Mouse (Mus musculus): ENCODE data around the gene Kcnq5. TPM values are rescaled to one million over a fixed set of nuclear protein-coding genes. Genes with fewer than 3 reads are reported as not detected.

Gene Kcnq5
- polyA plus RNA-seq, 1 experiment, result 0.10 TPM

- TF ChIP-seq FLI1 (IDR thresholded peaks at IDR 0.05; ENCODE audit: low read length), result no peak
- TF ChIP-seq GATA1 (IDR thresholded peaks at IDR 0.05; ENCODE audit: borderline replicate concordance, low read length), result no peak
- H3K27me3 ChIP-seq (replicated peaks), result no peaks in the 10 kb centered on the region
- H3K4me1 ChIP-seq, result no peaks in the 10 kb centered on the region
- no peak overlapping the region for H3K4me3 ChIP-seq (replicated peaks)
- H3K36me3 ChIP-seq (replicated peaks; ENCODE audit: low read length), result no peaks in the 10 kb centered on the region
- no peaks in the 10 kb centered on the region for H3K9me3 ChIP-seq
Observed at GRCm38 (mm10) chr1:21521475-21521874, 440.3 kb downstream of the Kcnq5 start.

- Histone ChIP-seq H3K4me1 (no peaks in the 10 kb centered on the region), H3K9me3 (no peaks in the 10 kb centered on the region), H3K4me3 (replicated peaks) (no peak overlapping the region), H3K27me3 (replicated peaks) (no peaks in the 10 kb centered on the region), H3K36me3 (replicated peaks; ENCODE audit: low read length) (no peaks in the 10 kb centered on the region)
- no peak for TF ChIP-seq FLI1 (IDR thresholded peaks at IDR 0.05; ENCODE audit: low read length)
- TF ChIP-seq GATA1 (IDR thresholded peaks at IDR 0.05; ENCODE audit: borderline replicate concordance, low read length), result no peak
Observed at GRCm38 (mm10) chr1:21520116-21520645, 441.6 kb downstream of the Kcnq5 start.

- TF ChIP-seq GATA1 (IDR thresholded peaks at IDR 0.05; ENCODE audit: borderline replicate concordance, low read length), result no peak
- TF ChIP-seq FLI1 (IDR thresholded peaks at IDR 0.05; ENCODE audit: low read length), result no peak
Observed at GRCm38 (mm10) chr1:21506665-21507064, 455.1 kb downstream of the Kcnq5 start.

GRCm38 (mm10) chr1:21499815-21500534 is 461.8 kb downstream of the Kcnq5 start:
- Histone ChIP-seq H3K9me3 (no peaks in the 10 kb centered on the region), H3K27me3 (replicated peaks) (no peaks in the 10 kb centered on the region), H3K4me3 (replicated peaks) (no peak overlapping the region), H3K4me1 (no peaks in the 10 kb centered on the region), H3K36me3 (replicated peaks; ENCODE audit: low read length) (no peaks in the 10 kb centered on the region)
- TF ChIP-seq FLI1 (IDR thresholded peaks at IDR 0.05; ENCODE audit: low read length), result no peak
- TF ChIP-seq GATA1 (IDR thresholded peaks at IDR 0.05; ENCODE audit: borderline replicate concordance, low read length), result no peak

More at GRCm38 (mm10) chr1:21506665-21507064, 455.1 kb downstream of the Kcnq5 start:
- Histone ChIP-seq H3K9me3 (no peaks in the 10 kb centered on the region), H3K36me3 (replicated peaks; ENCODE audit: low read length) (no peaks in the 10 kb centered on the region), H3K4me1 (no peaks in the 10 kb centered on the region), H3K4me3 (replicated peaks) (no peak overlapping the region), H3K27me3 (replicated peaks) (no peaks in the 10 kb centered on the region)

GRCm38 (mm10) chr1:21496307-21496706 is 465.4 kb downstream of the Kcnq5 start:
- no peaks in the 10 kb centered on the region for H3K4me1 ChIP-seq
- H3K36me3 ChIP-seq (replicated peaks; ENCODE audit: low read length), result no peaks in the 10 kb centered on the region
- H3K4me3 ChIP-seq (replicated peaks), result no peak overlapping the region
- TF ChIP-seq GATA1 (IDR thresholded peaks at IDR 0.05; ENCODE audit: borderline replicate concordance, low read length) (no peak), FLI1 (IDR thresholded peaks at IDR 0.05; ENCODE audit: low read length) (no peak)
- H3K27me3 ChIP-seq (replicated peaks), result no peaks in the 10 kb centered on the region
- H3K9me3 ChIP-seq, result no peaks in the 10 kb centered on the region

- H3K4me1 ChIP-seq, result no peaks in the 10 kb centered on the region; the same call in 1 of the 2 replicates
- no peaks in the 10 kb centered on the region for H3K27me3 ChIP-seq (replicated peaks)
- no peak for TF ChIP-seq GATA1 (IDR thresholded peaks at IDR 0.05; ENCODE audit: borderline replicate concordance, low read length)
- no peak for TF ChIP-seq FLI1 (IDR thresholded peaks at IDR 0.05; ENCODE audit: low read length)
Observed at GRCm38 (mm10) chr1:21488645-21489044, 473.1 kb downstream of the Kcnq5 start.

GRCm38 (mm10) chr1:21486266-21486665 is 475.5 kb downstream of the Kcnq5 start:
- H3K9me3 ChIP-seq, result peaks cover 4% of the 10 kb centered on the region
- no peak overlapping the region for H3K4me3 ChIP-seq (replicated peaks)
- no peaks in the 10 kb centered on the region for H3K27me3 ChIP-seq (replicated peaks)
- no peaks in the 10 kb centered on the region; the same call in 1 of the 2 replicates for H3K4me1 ChIP-seq
- TF ChIP-seq FLI1 (IDR thresholded peaks at IDR 0.05; ENCODE audit: low read length), result no peak
- TF ChIP-seq GATA1 (IDR thresholded peaks at IDR 0.05; ENCODE audit: borderline replicate concordance, low read length), result no peak
- no peaks in the 10 kb centered on the region for H3K36me3 ChIP-seq (replicated peaks; ENCODE audit: low read length)

More at GRCm38 (mm10) chr1:21488645-21489044, 473.1 kb downstream of the Kcnq5 start:
- Histone ChIP-seq H3K4me3 (replicated peaks) (no peak overlapping the region), H3K36me3 (replicated peaks; ENCODE audit: low read length) (no peaks in the 10 kb centered on the region), H3K9me3 (peaks cover 4% of the 10 kb centered on the region)

GRCm38 (mm10) chr1:21469311-21469710 is 492.4 kb downstream of the Kcnq5 start:
- TF ChIP-seq GATA1 (IDR thresholded peaks at IDR 0.05; ENCODE audit: borderline replicate concordance, low read length), result no peak
- TF ChIP-seq FLI1 (IDR thresholded peaks at IDR 0.05; ENCODE audit: low read length), result no peak
- no peaks in the 10 kb centered on the region for H3K36me3 ChIP-seq (replicated peaks; ENCODE audit: low read length)
- no peaks in the 10 kb centered on the region for H3K9me3 ChIP-seq
- no peaks in the 10 kb centered on the region for H3K4me1 ChIP-seq
- no peak overlapping the region for H3K4me3 ChIP-seq (replicated peaks)
- H3K27me3 ChIP-seq (replicated peaks), result no peaks in the 10 kb centered on the region

GRCm38 (mm10) chr1:21466431-21466830 is 495.3 kb downstream of the Kcnq5 start:
- TF ChIP-seq GATA1 (IDR thresholded peaks at IDR 0.05; ENCODE audit: borderline replicate concordance, low read length), result no peak
- no peak for TF ChIP-seq FLI1 (IDR thresholded peaks at IDR 0.05; ENCODE audit: low read length)
- Histone ChIP-seq H3K27me3 (replicated peaks) (no peaks in the 10 kb centered on the region), H3K36me3 (replicated peaks; ENCODE audit: low read length) (no peaks in the 10 kb centered on the region), H3K4me1 (0 out of 2 replicates have a peak, but pooled peaks cover under 1% of the 10 kb centered on the region), H3K9me3 (no peaks in the 10 kb centered on the region), H3K4me3 (replicated peaks) (no peak overlapping the region)
